Mouse (Mus musculus) megakaryocyte progenitor cell, adult 5-6 weeks (primary cell): ENCODE results near the gene Nell2. TPM values are rescaled to one million over a fixed set of nuclear protein-coding genes. Genes with fewer than 3 reads are reported as not detected.

Source experiments
- ATAC-seq: replicated peaks from 2 replicates; pipeline ENCODE4 v1.8.0; 2016; ENCODE audit warnings: mild to moderate bottlenecking, moderate TSS enrichment, inconsistent platforms; ENCODE audit not compliant: poor library complexity
- total RNA-seq, 2 experiments: library from RNA; stranded (forward) in 1 of 2; stranded (reverse) in 1 of 2; fragments of 157-497, 149-512 nt in 1 of 2; fragments of 200-1000 nt in 1 of 2; gene quantifications; 2 replicates each; pipeline versions ENCODE4 v1.2.3 to v1.2.4; 2015 to 2017

Gene Nell2
- total RNA-seq, 2 experiments from 2014 or later = not detected

DNA sequence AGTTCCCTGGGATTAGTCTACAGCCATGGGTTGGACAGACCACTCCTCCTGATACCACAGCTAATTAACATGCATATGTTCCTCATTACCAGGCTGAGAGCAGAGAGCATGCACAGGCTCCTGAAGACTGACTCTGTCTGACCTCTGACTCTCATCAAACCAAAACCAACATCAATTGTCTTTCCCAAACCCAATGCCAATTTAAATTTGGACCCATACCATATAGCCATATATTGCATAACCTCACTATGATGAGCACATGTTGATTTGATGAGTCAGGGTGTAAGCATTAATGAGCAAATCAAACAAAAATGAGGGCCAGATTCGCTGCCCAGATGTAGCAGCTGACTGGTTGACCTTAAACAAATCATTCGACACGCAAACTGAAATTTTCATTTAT lies 51.9 kb downstream of the Nell2 start:
- no peak for ATAC-seq

- no peak for ATAC-seq
Measured at GRCm38 (mm10) chr15:95473976-95474375, 54.4 kb downstream of the Nell2 start.

- ATAC-seq = no peak
Measured at GRCm38 (mm10) chr15:95467195-95467594, 61.2 kb downstream of the Nell2 start.

GRCm38 (mm10) chr15:95460041-95460566 lies 68.3 kb downstream of the Nell2 start:
- no peak for ATAC-seq

DNA sequence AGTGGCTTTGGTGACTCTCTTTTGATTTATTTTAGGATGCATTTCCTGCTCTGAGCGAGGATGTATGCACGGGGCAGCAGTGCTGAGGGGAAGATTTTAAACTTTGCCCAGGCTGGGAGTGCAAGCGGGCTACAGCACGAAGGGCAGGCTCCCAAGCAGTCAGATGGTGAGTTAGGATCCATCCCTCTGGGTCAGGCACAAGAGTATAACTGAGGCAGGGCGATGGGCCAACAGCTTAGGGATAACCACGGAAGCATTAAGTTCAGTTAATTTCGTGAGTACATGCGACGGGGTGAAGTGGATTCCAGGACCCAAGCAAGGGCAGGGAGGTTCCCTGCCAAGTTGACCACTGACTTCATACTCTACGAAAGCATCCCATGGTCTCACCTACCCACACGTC lies 83.8 kb downstream of the Nell2 start:
- no peak for ATAC-seq

- no peak for ATAC-seq
Measured at GRCm38 (mm10) chr15:95437740-95438139, 90.6 kb downstream of the Nell2 start.

DNA sequence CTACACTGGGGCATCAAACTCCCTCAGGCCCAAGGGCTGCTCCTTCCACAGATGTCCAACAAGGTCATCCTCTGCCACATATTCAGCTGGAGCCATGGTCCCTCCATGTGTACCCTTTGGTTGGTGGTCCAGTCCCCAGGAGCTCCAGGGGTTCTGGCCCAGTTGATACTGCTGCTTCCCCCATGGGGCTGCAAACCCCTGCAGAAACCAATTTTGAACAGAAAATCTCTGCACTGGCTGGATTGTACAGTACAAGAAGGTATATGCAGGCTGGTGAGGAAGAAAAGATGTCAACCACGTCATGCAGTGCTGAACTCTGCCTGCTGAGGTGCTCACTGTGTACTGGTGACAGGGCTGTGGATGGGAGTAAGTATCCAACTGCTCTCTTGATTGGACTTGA lies 92.1 kb downstream of the Nell2 start:
- no peak for ATAC-seq

GRCm38 (mm10) chr15:95431156-95431799 lies 97.1 kb downstream of the Nell2 start:
- ATAC-seq = no peak

DNA sequence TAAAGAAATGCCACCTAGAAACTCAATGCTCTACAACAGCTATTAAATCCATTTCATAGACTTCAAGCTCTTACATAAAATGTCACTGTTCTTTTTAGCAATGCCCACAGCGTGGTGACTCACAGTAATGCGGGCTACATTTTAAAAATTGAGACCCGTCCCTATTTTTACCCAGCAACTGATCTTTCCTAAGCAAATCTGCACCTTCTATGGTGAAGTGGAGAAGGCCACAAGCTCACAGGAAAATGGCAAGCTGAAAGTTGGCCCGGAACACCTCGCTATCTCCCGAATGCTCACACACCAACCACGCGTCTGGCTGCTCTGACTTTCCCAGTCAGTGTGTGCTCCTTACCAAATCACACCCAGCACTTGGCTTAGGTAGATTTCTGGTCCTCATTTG lies 98.4 kb downstream of the Nell2 start:
- no peak for ATAC-seq

GRCm38 (mm10) chr15:95428003-95428663 lies 100.2 kb downstream of the Nell2 start:
- ATAC-seq = no peak

DNA sequence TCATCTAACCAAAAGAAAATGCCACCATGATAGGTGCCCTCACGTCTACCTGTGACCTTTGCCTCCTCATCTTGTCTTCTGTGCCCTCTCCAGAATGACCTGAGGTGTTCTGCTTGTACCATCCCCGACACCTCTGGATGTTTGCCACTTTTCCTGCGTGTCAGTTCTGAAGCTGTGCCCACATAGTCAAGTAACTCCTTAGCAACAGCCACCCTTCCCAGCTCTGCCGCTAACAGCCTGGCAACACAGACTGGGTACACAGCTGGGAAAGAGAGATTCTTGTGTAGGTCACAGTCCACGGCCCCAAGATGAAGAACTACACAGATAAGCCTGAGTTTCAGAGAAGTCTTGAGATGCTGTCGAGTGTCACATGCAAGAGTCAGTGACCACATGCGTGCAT lies 103.3 kb downstream of the Nell2 start:
- no peak for ATAC-seq

DNA sequence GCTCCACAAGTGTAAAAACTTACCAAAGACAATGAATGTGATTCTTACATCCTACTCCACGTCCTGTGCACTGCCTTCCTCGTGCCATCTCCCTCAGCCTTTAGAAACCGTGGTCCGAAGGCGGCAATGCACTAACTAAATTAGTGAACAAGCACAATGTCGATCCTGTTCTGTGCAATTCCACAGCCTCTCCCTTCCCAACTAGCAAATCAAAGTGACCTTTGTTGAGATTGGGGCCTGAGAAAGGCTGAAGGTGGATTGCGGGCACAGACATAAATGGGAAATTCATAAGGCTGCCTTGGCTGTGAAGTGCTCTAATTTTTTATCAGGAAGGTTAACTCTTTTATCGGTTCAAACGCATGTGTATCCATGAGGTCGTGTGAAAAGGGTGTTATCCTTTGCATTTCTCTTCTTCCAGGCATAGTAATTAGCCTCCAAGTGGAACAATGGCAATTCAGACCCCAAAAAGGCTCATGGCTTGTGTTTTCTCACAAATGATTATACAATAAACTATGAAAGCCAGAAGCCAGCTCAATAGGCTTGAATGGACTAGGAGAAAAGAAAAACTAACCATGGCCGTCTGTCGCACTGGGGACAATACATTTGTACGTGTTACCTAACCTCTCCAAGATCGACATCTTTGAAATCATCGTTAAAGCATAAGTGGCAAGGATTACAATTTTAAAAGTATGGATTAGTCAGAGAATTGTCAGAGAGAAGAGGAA lies 106.0 kb downstream of the Nell2 start:
- ATAC-seq = no peak

GRCm38 (mm10) chr15:95418641-95419040 lies 109.7 kb downstream of the Nell2 start:
- ATAC-seq = no peak

GRCm38 (mm10) chr15:95411949-95412741 lies 116.2 kb downstream of the Nell2 start:
- ATAC-seq = no peak

DNA sequence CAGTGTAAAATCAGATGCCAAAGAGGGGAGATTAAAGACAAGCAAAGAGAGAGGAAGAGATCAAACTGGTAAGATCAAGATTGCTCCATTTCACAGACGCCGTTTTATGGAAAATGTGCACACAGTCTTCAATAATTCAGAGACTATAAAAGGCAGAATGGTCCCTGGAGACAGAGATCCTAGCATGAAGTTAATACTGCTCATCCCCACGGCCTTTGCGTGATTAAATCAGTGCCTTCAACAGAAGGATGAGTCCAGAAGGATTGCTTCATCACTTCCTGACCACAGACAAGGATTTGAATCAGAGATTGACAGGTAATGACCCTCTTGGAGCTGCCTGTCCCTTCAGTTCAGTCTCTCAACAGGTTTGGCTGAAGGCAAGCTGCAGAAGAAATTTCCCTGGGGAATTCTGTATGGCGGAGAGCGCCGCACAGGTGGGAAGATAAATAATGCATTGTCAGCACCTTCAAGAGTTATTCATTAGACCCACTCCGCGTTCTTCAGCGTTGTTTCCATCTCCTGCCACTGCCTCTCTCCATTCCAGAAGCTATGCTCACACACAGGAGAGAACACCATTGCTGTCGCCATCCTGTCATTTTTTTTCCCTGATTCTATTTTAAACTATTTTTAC lies 118.0 kb downstream of the Nell2 start:
- ATAC-seq = no peak

DNA sequence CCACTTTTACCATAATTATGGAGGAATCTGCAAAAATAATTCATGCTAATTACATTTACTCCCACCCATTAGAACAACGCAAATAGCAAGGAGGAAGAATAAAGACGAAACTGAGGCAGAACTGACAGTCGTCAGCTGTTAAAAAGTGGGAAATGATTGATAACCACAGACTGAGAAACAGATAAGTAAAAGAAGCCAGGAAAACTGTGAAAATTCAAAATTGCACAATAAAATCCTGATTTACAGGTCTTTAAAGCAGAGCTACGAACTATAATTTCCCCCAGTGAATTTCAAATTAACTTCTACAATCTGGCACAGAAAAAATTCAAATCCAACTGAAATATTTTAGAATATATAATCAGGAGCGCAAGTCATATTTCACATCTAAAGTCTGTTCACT lies 138.0 kb downstream of the Nell2 start:
- no peak for ATAC-seq

GRCm38 (mm10) chr15:95388950-95389349 lies 139.4 kb downstream of the Nell2 start:
- no peak for ATAC-seq

DNA sequence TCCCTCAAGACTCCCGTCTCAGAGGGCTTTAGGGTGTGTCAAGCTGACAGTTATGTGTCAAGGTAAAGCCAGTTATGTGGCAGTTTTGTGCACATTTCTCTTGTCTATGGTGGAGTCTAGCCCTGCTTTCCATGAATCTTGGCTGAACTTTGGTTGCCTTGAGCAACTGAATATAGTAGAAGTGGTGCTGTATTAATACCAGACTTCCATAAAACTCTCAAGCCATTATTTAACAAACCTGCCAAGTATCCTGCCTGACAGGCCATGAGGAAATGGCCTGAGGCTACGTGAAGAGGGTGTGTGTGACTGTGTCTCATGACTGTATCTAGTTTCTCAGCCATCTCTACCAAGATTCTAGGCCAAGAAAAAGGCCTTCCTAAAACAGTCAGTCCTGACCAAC lies 147.5 kb downstream of the Nell2 start:
- ATAC-seq = no peak

GRCm38 (mm10) chr15:95370720-95371395 lies 157.5 kb downstream of the Nell2 start:
- no peak for ATAC-seq

GRCm38 (mm10) chr15:95368185-95368584 lies 160.2 kb downstream of the Nell2 start:
- no peak for ATAC-seq
